Mouse (Mus musculus): Measurements from ENCODE around the gene Caprin2. TPM values are rescaled to one million over a fixed set of nuclear protein-coding genes. Genes with fewer than 3 reads are reported as not detected.
"Not testable (repeated sequence)": the region's sequence is repeated elsewhere in the genome, so short reads cannot be mapped to it uniquely, and the experiment has no call there.

Gene Caprin2
- 14.5 and 17.1 TPM in 2 replicates for polyA plus RNA-seq (2015; fragmentation: Nextera tagmentation; extraction: Ambion mirVana)

- no peaks in the 10 kb centered on the region for H3K27me3 ChIP-seq
- H3K9ac ChIP-seq (replicated peaks): peak within 1 kb of the TSS; percentile 83
- peak within 1 kb of the TSS; percentile 92 for H3K27ac ChIP-seq
- peak; percentile 99 for ATAC-seq
- H3K4me2 ChIP-seq (replicated peaks): peak within 1 kb of the TSS; percentile 90
- under 1% methylated on average over 65 of the region's 65 CpGs for WGBS
- H3K36me3 ChIP-seq: no peaks in the 10 kb centered on the region
- peaks cover 10% of the 10 kb centered on the region for H3K4me1 ChIP-seq (replicated peaks)
- peak within 1 kb of the TSS; percentile 77 for H3K4me3 ChIP-seq (replicated peaks)
- H3K9me3 ChIP-seq: no peaks in the 10 kb centered on the region
These were observed at the start of gene Caprin2 for GRCm38 (mm10) chr6:148895773-148896506. Gene Caprin2, minus strand, starts transcription at chr6:148896237.

DNA sequence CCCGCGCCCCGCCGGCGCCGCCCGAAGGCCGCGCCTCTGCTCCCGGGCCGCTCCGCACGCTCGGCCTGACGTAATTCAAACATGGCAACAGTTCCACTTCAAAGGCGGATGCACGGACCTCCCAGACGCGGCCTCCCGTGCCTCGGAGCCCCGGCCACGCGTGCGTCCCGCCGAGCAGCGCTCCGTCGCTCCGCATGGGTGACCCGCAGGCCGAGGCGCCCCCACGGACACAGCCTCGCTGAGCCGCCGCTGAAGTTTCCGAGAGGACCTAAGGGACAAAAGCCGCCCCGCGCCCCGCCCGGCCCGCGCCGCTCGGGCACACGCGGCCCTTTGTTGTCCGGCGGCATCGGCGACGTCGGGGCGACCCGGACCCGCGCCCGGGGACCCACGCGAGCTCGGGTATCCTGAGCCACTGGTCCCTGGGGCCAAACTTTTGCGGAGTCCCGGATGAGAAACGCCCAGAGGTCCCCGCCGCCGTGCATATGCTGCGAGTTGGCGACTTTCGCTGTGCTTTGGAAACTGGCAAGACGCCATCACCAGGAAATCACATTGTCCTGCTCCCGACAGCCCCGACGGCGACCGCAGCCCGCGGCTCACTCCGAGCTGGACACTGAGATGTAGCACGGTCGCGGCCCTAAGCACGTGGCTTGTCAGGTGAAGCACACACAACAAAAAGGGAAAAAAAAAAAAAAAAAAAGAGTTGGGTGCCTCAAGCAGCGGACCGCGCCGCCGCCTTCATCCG, 48.9 kb upstream of the Caprin2 start:
- H3K4me2 ChIP-seq (replicated peaks): peak overlapping the region; percentile 70
- H3K27me3 ChIP-seq: no peaks in the 10 kb centered on the region
- H3K4me1 ChIP-seq (replicated peaks): peaks cover 32% of the 10 kb centered on the region
- WGBS: under 1% methylated on average over 78 of the region's 92 CpGs
- peak overlapping the region; percentile 80 for H3K27ac ChIP-seq
- ATAC-seq: peak; percentile 69
- H3K9me3 ChIP-seq: no peaks in the 10 kb centered on the region
- peak overlapping the region; percentile 93 for H3K9ac ChIP-seq (replicated peaks)
- H3K36me3 ChIP-seq: no peaks in the 10 kb centered on the region
- peak overlapping the region; percentile 94 for H3K4me3 ChIP-seq (replicated peaks)

DNA sequence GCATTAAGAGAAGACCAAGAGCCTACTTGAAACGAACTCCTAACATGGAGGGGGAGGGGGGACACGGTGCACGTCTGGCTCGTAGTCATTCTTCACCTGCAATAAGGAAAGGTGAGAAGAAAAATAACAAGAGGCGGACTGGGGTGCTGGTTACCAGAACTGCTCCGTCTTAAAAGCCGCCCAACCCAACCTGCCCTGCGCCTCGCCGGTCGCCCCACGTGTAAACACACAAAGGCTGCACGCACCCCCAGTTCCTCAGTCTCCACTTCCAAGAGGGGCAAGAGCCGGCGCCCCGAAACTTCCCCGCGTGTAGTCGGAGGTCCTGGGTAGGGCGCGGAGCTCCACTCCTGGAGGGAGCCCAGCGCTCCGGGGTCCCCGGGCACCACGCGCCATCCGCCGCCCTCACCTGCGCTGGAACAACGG, 48.3 kb upstream of the Caprin2 start:
- no peaks in the 10 kb centered on the region for H3K27me3 ChIP-seq
- no peak; the same call in 1 of the 2 replicates for ATAC-seq
- H3K9ac ChIP-seq (replicated peaks): peak overlapping the region; percentile 93
- H3K9me3 ChIP-seq: no peaks in the 10 kb centered on the region
- peak overlapping the region; percentile 80 for H3K27ac ChIP-seq
- H3K4me1 ChIP-seq (replicated peaks): peaks cover 32% of the 10 kb centered on the region
- H3K36me3 ChIP-seq: no peaks in the 10 kb centered on the region
- under 1% methylated on average over 25 of the region's 30 CpGs for WGBS
- peak overlapping the region; percentile 70 for H3K4me2 ChIP-seq (replicated peaks)
- H3K4me3 ChIP-seq (replicated peaks): peak overlapping the region; percentile 94

DNA sequence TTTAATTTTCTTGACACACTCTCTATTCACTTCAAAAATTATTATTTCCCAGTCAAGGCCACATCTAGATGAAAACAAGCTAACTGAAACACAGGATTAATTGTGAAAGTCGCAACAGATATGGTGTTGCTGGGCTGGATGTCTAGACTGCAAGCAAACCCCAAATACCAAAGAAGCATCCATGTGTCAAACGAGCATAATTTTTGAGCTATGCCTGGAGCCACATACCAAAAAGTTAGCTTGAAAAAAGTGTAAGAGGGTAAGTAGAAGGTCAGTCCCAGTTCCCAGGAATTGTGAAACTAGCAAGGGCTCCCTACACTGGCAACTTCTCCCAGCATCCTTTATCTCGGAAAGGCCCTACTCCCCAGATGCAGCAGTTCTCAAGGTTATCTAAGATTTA, 47.7 kb upstream of the Caprin2 start:
- peak overlapping the region; percentile 93 for H3K9ac ChIP-seq (replicated peaks)
- 10% methylated on average over 3 of the region's 3 CpGs for WGBS

DNA sequence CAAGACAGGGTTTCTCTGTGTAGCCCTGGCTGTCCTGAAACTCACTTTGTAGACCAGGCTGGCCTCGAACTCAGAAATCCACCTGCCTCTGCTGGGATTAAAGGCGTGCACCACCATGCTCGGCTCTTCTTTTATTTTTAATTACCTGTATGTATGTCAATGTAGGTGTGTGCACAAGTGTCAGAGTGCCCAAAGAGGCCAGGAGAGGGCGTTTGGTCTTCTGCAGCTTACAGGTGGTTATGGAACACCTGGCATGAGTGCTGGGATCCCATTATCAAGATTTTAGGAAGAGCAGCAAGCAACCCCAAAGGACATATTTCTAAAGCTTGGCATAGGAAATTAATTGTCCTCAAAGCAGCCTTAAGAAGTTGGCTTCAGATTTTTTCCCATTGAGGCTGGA, 46.4 kb upstream of the Caprin2 start:
- Histone ChIP-seq H3K4me3 (replicated peaks) (no peak overlapping the region), H3K36me3 (no peaks in the 10 kb centered on the region), H3K27ac (no peak overlapping the region), H3K9ac (replicated peaks) (no peak overlapping the region), H3K4me1 (replicated peaks) (peaks cover 32% of the 10 kb centered on the region), H3K4me2 (replicated peaks) (peak overlapping the region; percentile 3; the same call in 1 of the 2 replicates), H3K27me3 (no peaks in the 10 kb centered on the region), H3K9me3 (no peaks in the 10 kb centered on the region)
- no peak for ATAC-seq
- WGBS: 74% methylated on average over 4 of the region's 4 CpGs

More for the DNA sequence above, 47.7 kb upstream of the Caprin2 start:
- Histone ChIP-seq H3K27ac (no peak overlapping the region), H3K9me3 (no peaks in the 10 kb centered on the region), H3K4me3 (replicated peaks) (peak overlapping the region; percentile 94), H3K4me1 (replicated peaks) (peaks cover 32% of the 10 kb centered on the region), H3K36me3 (no peaks in the 10 kb centered on the region), H3K4me2 (replicated peaks) (peak overlapping the region; percentile 70), H3K27me3 (no peaks in the 10 kb centered on the region)
- no peak for ATAC-seq

- H3K27ac ChIP-seq: no peak overlapping the region
- WGBS: 45% methylated on average over 5 of the region's 5 CpGs
- ATAC-seq: no peak
- peaks cover 29% of the 10 kb centered on the region for H3K4me1 ChIP-seq (replicated peaks)
- H3K4me3 ChIP-seq (replicated peaks): no peak overlapping the region
- H3K9ac ChIP-seq (replicated peaks): no peak overlapping the region
- no peak overlapping the region for H3K4me2 ChIP-seq (replicated peaks)
- no peaks in the 10 kb centered on the region for H3K36me3 ChIP-seq
- H3K9me3 ChIP-seq: no peaks in the 10 kb centered on the region
- H3K27me3 ChIP-seq: no peaks in the 10 kb centered on the region
These were observed 45.8 kb upstream of the Caprin2 start for GRCm38 (mm10) chr6:148941880-148942279.

- H3K4me1 ChIP-seq (replicated peaks): peaks cover 30% of the 10 kb centered on the region
- not testable (repeated sequence) for H3K4me2 ChIP-seq (replicated peaks); H3K9me3 ChIP-seq; H3K36me3 ChIP-seq; H3K4me3 ChIP-seq (replicated peaks); H3K9ac ChIP-seq (replicated peaks); H3K27me3 ChIP-seq; H3K27ac ChIP-seq; ATAC-seq
- WGBS: 93% methylated on average over 2 of the region's 3 CpGs
These were observed 44.3 kb upstream of the Caprin2 start for GRCm38 (mm10) chr6:148940383-148940782.

DNA sequence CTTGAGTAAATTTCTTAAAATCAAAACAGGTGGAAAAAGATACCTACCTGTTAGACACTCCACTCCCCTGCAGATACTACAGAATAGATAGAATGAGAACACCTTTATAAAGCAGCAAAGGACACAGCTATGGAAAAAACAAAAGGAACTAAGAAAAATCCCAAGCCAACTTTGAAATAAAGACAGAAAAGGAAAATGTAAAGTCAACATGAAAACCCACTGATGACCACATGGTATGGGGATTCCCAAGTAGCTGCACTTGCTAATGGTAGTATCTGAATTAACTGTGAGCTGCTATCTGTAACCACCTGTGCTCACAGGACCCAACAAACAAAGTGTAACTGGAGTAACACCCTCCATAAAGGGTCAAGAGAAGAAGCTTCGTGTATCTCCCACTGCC, 41.7 kb upstream of the Caprin2 start:
- no peak for ATAC-seq
- Histone ChIP-seq H3K9ac (replicated peaks) (no peak overlapping the region), H3K4me1 (replicated peaks) (peaks cover 21% of the 10 kb centered on the region), H3K36me3 (no peaks in the 10 kb centered on the region), H3K27me3 (no peaks in the 10 kb centered on the region), H3K27ac (no peak overlapping the region), H3K4me3 (replicated peaks) (no peak overlapping the region), H3K4me2 (replicated peaks) (no peak overlapping the region), H3K9me3 (no peaks in the 10 kb centered on the region)
- WGBS: 55% methylated on average over 1 of the region's 1 CpGs

DNA sequence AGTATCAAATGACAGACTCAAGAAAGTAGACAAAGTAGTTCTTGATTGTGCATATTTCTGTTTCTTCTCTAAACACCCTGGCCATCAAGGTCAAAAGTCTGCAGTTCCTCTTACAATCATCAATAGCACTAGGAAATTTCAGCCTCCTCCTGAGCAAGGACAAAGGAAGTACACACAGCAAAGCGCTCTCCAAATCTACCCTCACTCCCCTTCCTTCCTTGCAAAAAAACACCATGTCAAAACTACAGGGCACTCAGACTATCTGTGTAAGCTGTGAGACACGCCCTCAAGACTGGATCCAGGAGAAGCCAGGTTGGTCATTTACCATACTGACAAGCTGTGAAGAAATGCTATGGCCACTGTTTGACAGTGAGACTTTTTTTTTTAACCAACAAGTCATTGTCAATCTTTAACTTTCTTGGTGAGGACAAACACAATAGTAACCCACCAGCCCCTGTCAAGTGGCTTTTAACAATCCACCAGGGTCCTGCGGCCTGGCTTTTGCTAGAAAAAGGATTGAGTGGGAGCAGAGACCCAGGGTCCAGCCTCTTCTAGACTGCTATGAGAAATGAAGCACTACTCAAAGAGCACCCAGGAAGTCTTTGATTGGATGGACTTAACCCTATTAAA, 39.0 kb upstream of the Caprin2 start:
- Histone ChIP-seq H3K36me3 (peaks cover 23% of the 10 kb centered on the region), H3K9ac (replicated peaks) (no peak overlapping the region), H3K4me2 (replicated peaks) (no peak overlapping the region), H3K4me1 (replicated peaks) (peaks cover 8% of the 10 kb centered on the region), H3K4me3 (replicated peaks) (no peak overlapping the region), H3K27me3 (no peaks in the 10 kb centered on the region), H3K27ac (no peak overlapping the region), H3K9me3 (no peaks in the 10 kb centered on the region)
- 69% methylated on average over 3 of the region's 3 CpGs for WGBS
- no peak for ATAC-seq

GRCm38 (mm10) chr6:148931281-148931680, 35.2 kb upstream of the Caprin2 start:
- no peak for ATAC-seq
- Histone ChIP-seq H3K27ac (no peak overlapping the region), H3K9ac (replicated peaks) (no peak overlapping the region), H3K27me3 (no peaks in the 10 kb centered on the region), H3K4me1 (replicated peaks) (peaks cover 8% of the 10 kb centered on the region), H3K4me3 (replicated peaks) (no peak overlapping the region), H3K4me2 (replicated peaks) (no peak overlapping the region), H3K36me3 (peaks cover 52% of the 10 kb centered on the region), H3K9me3 (no peaks in the 10 kb centered on the region)
- 89% methylated on average over 6 of the region's 6 CpGs for WGBS

GRCm38 (mm10) chr6:148918841-148919398, 22.9 kb upstream of the Caprin2 start:
- H3K4me2 ChIP-seq (replicated peaks): no peak overlapping the region
- no peaks in the 10 kb centered on the region for H3K9me3 ChIP-seq
- no peaks in the 10 kb centered on the region for H3K4me1 ChIP-seq (replicated peaks)
- no peak overlapping the region for H3K9ac ChIP-seq (replicated peaks)
- H3K27me3 ChIP-seq: no peaks in the 10 kb centered on the region
- H3K36me3 ChIP-seq: peaks cover 22% of the 10 kb centered on the region
- no peak overlapping the region for H3K4me3 ChIP-seq (replicated peaks)
- H3K27ac ChIP-seq: no peak overlapping the region
- no peak for ATAC-seq

DNA sequence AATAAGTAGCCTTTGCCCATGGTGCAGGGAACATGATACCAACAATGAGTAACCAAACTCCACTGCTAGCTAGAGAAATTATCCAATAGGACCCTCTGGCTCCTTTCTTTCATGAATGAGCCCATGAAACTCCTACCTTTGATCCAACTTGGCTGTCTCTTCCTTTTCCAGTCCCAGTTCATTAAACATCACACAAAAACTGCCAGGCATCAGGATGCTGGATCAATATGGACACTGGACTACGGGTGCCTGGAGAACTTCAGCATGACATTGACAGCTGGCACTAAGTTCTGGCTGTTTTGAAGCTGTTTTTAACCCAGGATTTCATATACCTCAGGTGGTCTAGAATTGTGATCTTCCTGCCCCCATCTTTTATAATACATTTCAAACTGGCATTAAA, 21.6 kb upstream of the Caprin2 start:
- H3K4me3 ChIP-seq (replicated peaks): no peak overlapping the region
- WGBS: 91% methylated on average over 1 of the region's 1 CpGs
- no peak for ATAC-seq

More for the DNA sequence above, 21.6 kb upstream of the Caprin2 start:
- no peak overlapping the region for H3K4me2 ChIP-seq (replicated peaks)
- H3K27me3 ChIP-seq: no peaks in the 10 kb centered on the region
- no peaks in the 10 kb centered on the region for H3K4me1 ChIP-seq (replicated peaks)
- H3K9ac ChIP-seq (replicated peaks): no peak overlapping the region
- peaks cover 14% of the 10 kb centered on the region for H3K36me3 ChIP-seq
- no peak overlapping the region for H3K27ac ChIP-seq
- no peaks in the 10 kb centered on the region for H3K9me3 ChIP-seq
